Mouse (Mus musculus) embryonic facial prominence, embryonic 13.5 days (tissue): ENCODE results near the gene Rprd1b. TPM values are rescaled to one million over a fixed set of nuclear protein-coding genes. Genes with fewer than 3 reads are reported as not detected.

Experiments used
- ATAC-seq: fragments of 200-750 bp; cut with Nextera tagmentation; 2 replicates; pipeline ENCODE4 v1.8.0; 2017; ENCODE audit warnings: low read depth; ENCODE audit not compliant: insufficient number of reproducible peaks, insufficient read depth, low FRiP score, low TSS enrichment
- H3K27ac ChIP-seq: fragments of 300-500 bp; sonication (generic); 2 replicates; pipeline ENCODE4 v1.5.1; 2015; ENCODE audit warnings: moderate library complexity, mild to moderate bottlenecking, inconsistent platforms
- H3K27me3 ChIP-seq: fragments of 300-500 bp; sonication (generic); 2 replicates; pipeline ENCODE4 v1.6.1; 2015; ENCODE audit warnings: mild to moderate bottlenecking, inconsistent platforms
- H3K36me3 ChIP-seq: fragments of 300-500 bp; sonication (generic); 2 replicates; pipeline ENCODE4 v1.6.1; 2015; ENCODE audit warnings: mild to moderate bottlenecking, inconsistent platforms
- H3K4me1 ChIP-seq: fragments of 300-500 bp; sonication (generic); 2 replicates; pipeline ENCODE4 v1.6.1; 2015; ENCODE audit warnings: inconsistent platforms
- H3K4me2 ChIP-seq: fragments of 300-500 bp; sonication (generic); 2 replicates; pipeline ENCODE4 v1.6.1; 2015; ENCODE audit warnings: moderate library complexity, mild to moderate bottlenecking, inconsistent platforms
- H3K4me3 ChIP-seq: fragments of 300-500 bp; sonication (generic); 2 replicates; pipeline ENCODE4 v1.5.1; 2015; ENCODE audit warnings: mild to moderate bottlenecking, inconsistent platforms
- H3K9ac ChIP-seq: fragments of 300-500 bp; sonication (generic); 2 replicates; pipeline ENCODE4 v1.6.1; 2015; ENCODE audit warnings: mild to moderate bottlenecking, inconsistent platforms
- H3K9me3 ChIP-seq: fragments of 300-500 bp; sonication (generic); 2 replicates; pipeline ENCODE4 v1.6.1; 2016; ENCODE audit warnings: inconsistent platforms
- WGBS: fragments of 180-500 bp; shearing (Covaris S2); methylation state at CpG from one replicate; pipeline ENCODE4 v1.1.7; 2015; ENCODE audit warnings: mixed read lengths; 5-methylcytosine and 5-hydroxymethylcytosine counted together
- polyA plus RNA-seq: library from polyadenylated mRNA; unstranded; fragments of >200 nt; fragmentation: Nextera tagmentation; extraction: Ambion mirVana; gene quantifications from 2 replicates; pipeline ENCODE4 v1.2.1, GENCODE M21; 2015

Gene Rprd1b
- polyA plus RNA-seq, 1 experiment from 2014 or later: 50.4 TPM

DNA sequence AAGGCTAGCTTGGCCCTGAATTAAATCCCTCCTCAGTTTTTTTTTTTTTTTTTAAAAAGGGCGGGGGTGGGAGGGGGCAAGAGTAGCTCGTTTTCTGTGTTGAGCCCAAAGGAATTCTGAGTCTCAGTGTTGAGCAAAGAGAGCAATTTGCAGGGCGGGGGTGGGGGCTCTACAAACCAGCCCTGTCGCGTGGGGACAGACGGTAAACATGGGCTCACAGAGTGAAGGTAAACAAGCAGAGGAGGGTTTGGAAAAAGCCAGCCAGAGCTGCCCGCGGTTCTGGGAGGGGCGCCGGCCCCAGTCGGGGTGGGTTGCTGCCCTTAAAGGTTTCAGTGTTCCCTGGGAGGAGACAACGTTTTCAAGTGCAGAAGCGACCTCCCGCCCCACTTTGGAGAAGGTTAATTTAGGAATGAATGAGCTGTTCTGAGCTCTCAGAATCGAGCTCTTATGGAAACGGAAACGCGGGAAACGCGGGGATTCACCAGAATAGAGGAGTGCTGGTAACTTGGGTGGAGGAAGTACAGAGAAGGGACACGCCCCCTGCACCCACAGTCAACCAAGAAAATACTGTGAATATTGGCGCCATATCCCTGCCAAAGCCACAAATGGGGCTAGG, 125.5 kb downstream of the Rprd1b start:
- H3K27ac ChIP-seq: peak overlapping the region; percentile 80
- H3K27me3 ChIP-seq: no peaks in the 10 kb centered on the region
- ATAC-seq: peak; percentile 75
- H3K4me1 ChIP-seq: peaks cover 29% of the 10 kb centered on the region
- WGBS: under 1% methylated on average over 22 of the region's 22 CpGs
- H3K4me3 ChIP-seq: peak overlapping the region; percentile 44
- H3K4me2 ChIP-seq: peak overlapping the region; percentile 72
- no peaks in the 10 kb centered on the region for H3K36me3 ChIP-seq
- peak overlapping the region; percentile 62 for H3K9ac ChIP-seq
- no peaks in the 10 kb centered on the region for H3K9me3 ChIP-seq

DNA sequence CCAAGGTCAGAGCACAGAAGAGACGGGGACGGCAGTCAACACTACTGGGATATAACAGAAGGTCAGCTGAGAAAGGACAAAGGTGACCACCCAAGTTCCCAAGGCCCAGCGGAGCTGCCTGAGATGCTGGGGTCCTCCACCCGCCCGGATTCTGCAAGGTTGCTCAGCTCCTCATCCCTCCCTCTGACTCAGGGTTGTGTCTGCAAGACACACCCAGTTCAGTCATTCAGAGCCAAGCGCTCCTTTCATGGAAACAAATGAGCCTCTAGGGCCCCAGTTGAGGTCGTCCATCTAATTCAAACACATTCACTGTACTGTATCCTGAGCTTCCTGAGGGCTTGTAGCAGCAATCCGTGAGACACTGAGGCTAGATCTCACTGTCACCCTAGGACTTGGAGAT, 126.3 kb downstream of the Rprd1b start:
- Histone ChIP-seq H3K4me2 (no peak overlapping the region), H3K27ac (peak overlapping the region; percentile 80), H3K27me3 (no peaks in the 10 kb centered on the region), H3K9me3 (no peaks in the 10 kb centered on the region), H3K4me1 (peaks cover 29% of the 10 kb centered on the region), H3K4me3 (no peak overlapping the region), H3K36me3 (no peaks in the 10 kb centered on the region), H3K9ac (no peak overlapping the region)
- 60% methylated on average over 8 of the region's 8 CpGs for WGBS
- ATAC-seq: no peak

DNA sequence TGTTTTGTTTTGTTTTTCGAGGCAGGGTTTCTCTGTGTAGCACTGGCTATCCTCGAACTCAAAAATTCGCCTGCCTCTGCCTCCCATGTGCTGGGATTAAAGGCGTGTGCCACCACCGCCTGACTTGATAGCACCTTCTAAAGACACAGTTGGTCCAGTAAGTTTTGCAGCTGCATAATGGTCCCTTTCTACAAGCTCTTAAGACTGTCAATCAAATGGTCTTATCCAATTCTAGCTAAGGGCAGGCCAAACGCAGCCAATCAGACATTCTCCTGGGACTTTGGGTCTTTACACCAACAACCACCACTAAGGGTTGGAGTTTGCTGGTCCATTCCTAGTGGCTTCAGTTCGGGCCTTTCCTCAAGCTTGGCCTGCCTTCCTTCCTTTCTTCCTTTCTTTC, 126.8 kb downstream of the Rprd1b start:
- no peak overlapping the region for H3K4me3 ChIP-seq
- no peak overlapping the region for H3K9ac ChIP-seq
- no peak for ATAC-seq
- WGBS: 86% methylated on average over 7 of the region's 7 CpGs
- H3K27ac ChIP-seq: no peak overlapping the region
- no peaks in the 10 kb centered on the region for H3K36me3 ChIP-seq
- no peaks in the 10 kb centered on the region for H3K27me3 ChIP-seq
- peaks cover 33% of the 10 kb centered on the region for H3K4me1 ChIP-seq
- H3K4me2 ChIP-seq: no peak overlapping the region
- no peaks in the 10 kb centered on the region for H3K9me3 ChIP-seq

DNA sequence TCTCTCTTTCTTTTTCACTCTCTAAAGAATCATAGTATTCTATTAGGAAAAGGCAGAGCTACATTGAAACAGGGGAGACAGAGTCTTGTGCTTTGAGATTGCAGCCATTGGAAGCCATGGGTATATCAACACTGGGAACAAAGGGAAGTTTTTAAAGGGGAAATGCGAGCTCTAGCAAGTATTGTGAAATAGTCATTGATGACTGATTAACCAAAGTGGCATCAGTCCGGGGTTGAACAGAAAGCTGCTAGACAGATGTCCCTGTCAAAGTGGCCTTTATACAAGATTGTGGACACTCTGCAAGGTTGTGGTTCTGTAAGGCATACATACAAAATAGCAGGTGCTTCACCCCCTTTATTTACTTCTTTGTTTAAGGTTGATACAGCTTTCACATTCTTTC, 127.3 kb downstream of the Rprd1b start:
- Histone ChIP-seq H3K4me1 (peaks cover 33% of the 10 kb centered on the region), H3K9ac (no peak overlapping the region), H3K4me2 (no peak overlapping the region), H3K36me3 (no peaks in the 10 kb centered on the region), H3K27me3 (no peaks in the 10 kb centered on the region), H3K9me3 (no peaks in the 10 kb centered on the region), H3K4me3 (no peak overlapping the region), H3K27ac (no peak overlapping the region)
- 67% methylated on average over 2 of the region's 2 CpGs for WGBS
- ATAC-seq: no peak

DNA sequence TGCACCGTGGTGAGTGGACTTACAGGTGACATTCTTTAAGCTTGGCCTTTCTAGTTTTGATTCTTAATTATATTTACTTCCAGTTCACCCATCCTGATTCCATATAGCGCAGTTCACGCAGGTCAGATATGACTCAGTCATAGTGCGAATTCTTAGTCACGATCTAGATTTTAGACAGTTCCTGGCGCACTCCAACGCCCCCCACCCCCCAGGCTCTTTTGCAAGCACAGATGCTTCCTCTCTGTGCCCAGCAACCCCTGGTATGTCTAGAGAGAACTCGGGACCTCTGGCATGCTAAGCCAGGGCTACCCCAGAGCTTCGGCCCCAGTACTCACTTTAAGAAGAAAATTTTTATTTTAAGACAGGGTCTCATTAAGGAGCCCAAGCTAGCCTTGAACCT, 128.2 kb downstream of the Rprd1b start:
- Histone ChIP-seq H3K4me2 (no peak overlapping the region), H3K36me3 (no peaks in the 10 kb centered on the region), H3K9me3 (no peaks in the 10 kb centered on the region), H3K4me3 (no peak overlapping the region), H3K4me1 (peaks cover 33% of the 10 kb centered on the region), H3K27ac (no peak overlapping the region), H3K27me3 (no peaks in the 10 kb centered on the region), H3K9ac (no peak overlapping the region)
- 87% methylated on average over 9 of the region's 9 CpGs for WGBS
- ATAC-seq: no peak

DNA sequence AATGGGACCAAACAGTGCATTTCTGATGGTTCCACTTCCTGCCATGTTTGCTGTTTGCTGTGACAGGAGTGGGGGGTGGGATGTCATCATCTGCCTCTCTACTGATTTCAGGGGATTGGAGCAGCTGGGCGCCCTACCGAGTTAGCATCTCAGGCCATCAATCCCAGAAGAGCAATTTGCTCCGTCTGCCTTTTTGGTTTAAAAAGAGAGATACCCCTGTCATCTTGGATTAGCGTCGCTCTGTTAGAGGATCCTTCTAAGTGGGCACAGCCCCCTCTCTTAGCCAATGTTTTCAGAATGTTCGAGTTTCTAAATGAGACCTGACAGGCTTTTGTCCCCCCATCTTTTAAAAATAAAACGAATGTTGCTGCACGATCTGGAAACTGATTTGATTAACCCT, 129.4 kb downstream of the Rprd1b start:
- H3K9ac ChIP-seq: no peak overlapping the region
- H3K27ac ChIP-seq: no peak overlapping the region
- H3K36me3 ChIP-seq: no peaks in the 10 kb centered on the region
- no peak overlapping the region for H3K4me2 ChIP-seq
- no peak overlapping the region for H3K4me3 ChIP-seq
- no peak for ATAC-seq
- no peaks in the 10 kb centered on the region for H3K9me3 ChIP-seq
- WGBS: 57% methylated on average over 8 of the region's 8 CpGs
- H3K4me1 ChIP-seq: peaks cover 25% of the 10 kb centered on the region
- H3K27me3 ChIP-seq: no peaks in the 10 kb centered on the region

DNA sequence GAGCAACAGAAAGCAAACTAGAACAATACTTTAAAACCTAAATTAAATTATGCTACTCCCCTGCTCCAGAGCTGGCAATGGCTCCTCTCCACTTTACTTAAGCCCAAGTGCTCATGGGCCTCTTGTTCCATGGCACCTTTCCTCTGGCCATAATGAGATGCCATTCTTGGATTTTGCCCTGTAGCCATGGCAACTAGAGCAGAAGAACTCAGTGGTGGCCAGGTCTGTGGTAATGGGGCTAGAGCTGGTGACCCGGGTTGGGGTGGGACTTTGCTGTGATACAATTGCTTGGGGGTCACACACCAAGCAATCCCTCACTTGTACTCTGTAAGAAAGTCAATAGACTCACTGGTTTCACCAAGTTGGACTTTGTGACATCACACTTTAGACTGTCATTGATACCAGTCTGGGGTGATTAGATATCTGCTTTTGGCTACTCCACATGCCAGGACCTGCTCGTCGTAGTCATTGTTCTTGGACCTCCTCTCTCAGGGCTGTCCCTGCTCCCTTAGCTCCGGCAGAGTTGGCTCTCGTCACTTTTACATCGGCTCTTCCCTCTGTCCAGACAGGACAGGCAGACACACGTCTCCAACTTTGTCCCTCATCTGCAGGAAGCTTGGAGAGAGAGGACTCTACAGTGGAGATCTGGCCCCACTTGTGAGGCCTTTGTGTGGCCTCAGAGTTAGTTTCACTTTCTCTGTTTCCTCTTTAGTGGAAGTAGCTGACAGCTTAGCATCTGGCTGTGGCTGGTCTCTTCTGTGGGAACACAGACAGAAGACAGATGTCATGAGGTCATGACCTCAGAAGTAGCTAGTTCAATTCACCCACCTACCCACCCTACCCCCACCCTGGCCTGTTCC, 131.3 kb downstream of the Rprd1b start:
- Histone ChIP-seq H3K4me2 (no peak overlapping the region), H3K9ac (no peak overlapping the region), H3K36me3 (no peaks in the 10 kb centered on the region), H3K27ac (no peak overlapping the region), H3K4me1 (peaks cover 7% of the 10 kb centered on the region; the same call in 1 of the 2 replicates), H3K4me3 (no peak overlapping the region), H3K9me3 (no peaks in the 10 kb centered on the region), H3K27me3 (no peaks in the 10 kb centered on the region)
- 58% methylated on average over 7 of the region's 7 CpGs for WGBS
- no peak for ATAC-seq

DNA sequence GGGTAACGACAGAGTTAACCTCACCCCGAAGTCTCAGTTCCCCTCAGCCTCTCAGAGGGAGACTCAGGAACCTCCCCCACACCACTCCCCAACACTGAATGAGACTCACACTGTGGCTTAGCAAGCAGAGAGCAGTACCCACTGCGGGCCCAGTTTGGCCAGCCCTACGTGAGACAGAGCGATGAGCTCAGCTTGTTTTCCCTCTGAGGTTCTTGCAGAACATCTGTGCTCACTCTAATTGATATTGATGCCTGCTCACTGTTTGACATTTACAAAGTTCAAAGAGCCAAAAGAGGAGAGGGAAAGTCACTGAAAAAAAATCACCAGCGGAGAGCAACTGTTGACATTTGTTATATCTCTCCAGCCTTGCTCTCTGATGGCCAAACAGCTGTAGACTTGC, 133.5 kb downstream of the Rprd1b start:
- H3K4me1 ChIP-seq: 0 out of 2 replicates have a peak, but pooled peaks cover 4% of the 10 kb centered on the region
- H3K9ac ChIP-seq: no peak overlapping the region
- H3K27ac ChIP-seq: no peak overlapping the region
- no peak overlapping the region for H3K4me3 ChIP-seq
- ATAC-seq: no peak
- H3K9me3 ChIP-seq: no peaks in the 10 kb centered on the region
- H3K27me3 ChIP-seq: no peaks in the 10 kb centered on the region
- WGBS: 81% methylated on average over 6 of the region's 6 CpGs
- H3K4me2 ChIP-seq: no peak overlapping the region
- no peaks in the 10 kb centered on the region for H3K36me3 ChIP-seq

DNA sequence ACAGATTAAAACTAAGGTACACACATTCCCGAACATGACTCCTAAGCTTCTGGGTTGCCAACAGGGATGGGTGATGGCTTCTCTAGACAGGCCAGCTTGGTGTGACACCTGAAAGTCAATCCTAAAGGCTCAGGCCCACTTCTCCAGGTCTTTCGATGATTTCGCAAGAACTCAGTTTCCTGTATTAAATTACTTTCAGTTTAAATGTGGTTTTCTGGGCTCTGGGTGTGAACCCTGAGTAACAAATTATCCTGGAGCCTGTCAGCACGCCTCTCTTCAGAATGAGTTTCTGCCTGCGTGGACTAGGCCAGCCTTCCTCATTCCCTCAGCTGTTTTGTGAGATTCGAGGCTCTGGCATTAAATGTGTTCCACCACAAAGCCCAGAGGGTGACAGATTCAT, 134.7 kb downstream of the Rprd1b start:
- no peaks in the 10 kb centered on the region for H3K36me3 ChIP-seq
- WGBS: 62% methylated on average over 6 of the region's 6 CpGs
- H3K4me3 ChIP-seq: no peak overlapping the region
- no peak overlapping the region for H3K27ac ChIP-seq
- H3K4me1 ChIP-seq: peaks cover 10% of the 10 kb centered on the region
- H3K9me3 ChIP-seq: no peaks in the 10 kb centered on the region
- no peak for ATAC-seq
- no peak overlapping the region for H3K4me2 ChIP-seq
- no peaks in the 10 kb centered on the region for H3K27me3 ChIP-seq
- H3K9ac ChIP-seq: no peak overlapping the region

DNA sequence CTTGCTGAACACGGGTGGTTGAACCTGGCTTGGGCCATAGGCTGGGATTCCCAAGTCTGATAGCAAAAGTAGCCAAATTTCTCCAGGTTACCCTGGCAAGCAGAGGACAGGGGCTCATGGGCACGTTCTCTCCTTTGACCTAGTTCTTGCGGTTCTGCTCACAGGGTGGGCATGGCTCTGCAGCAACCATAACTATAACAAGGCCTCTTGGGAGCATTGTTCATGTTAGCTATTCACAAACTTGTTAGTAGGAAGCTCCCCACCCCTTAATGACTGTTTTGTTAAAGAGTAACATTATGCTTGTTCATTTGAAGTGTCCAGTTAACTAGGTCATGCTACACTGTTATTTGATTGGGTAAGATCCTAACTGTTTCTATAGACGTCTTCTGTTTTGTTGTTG, 137.5 kb downstream of the Rprd1b start:
- Histone ChIP-seq H3K9ac (no peak overlapping the region), H3K4me1 (peaks cover 8% of the 10 kb centered on the region), H3K36me3 (no peaks in the 10 kb centered on the region), H3K4me3 (no peak overlapping the region), H3K27me3 (no peaks in the 10 kb centered on the region), H3K27ac (no peak overlapping the region), H3K9me3 (no peaks in the 10 kb centered on the region), H3K4me2 (no peak overlapping the region)
- no peak for ATAC-seq
- 81% methylated on average over 4 of the region's 4 CpGs for WGBS

DNA sequence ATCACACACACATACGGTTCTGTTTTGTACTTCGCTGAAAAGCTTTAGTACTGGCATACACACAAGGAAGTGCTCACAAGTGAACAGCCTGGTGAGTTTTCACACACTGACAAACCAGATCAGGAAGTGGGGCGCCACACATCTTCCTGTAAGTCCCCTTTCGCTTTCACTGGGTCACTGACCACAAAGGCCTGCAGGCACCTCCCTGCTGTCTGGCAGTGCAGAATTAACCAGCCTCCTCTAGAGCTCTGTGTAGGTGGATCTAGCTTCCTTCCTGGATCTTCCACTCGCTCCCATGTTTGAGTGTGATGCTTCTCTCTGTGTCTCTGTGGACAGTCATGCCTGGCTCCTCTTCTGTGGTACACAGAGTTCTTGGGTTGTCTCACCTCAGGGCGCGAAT, 138.3 kb downstream of the Rprd1b start:
- Histone ChIP-seq H3K27me3 (no peaks in the 10 kb centered on the region), H3K36me3 (no peaks in the 10 kb centered on the region), H3K4me1 (peaks cover 8% of the 10 kb centered on the region), H3K4me3 (no peak overlapping the region), H3K9me3 (no peaks in the 10 kb centered on the region), H3K4me2 (no peak overlapping the region), H3K27ac (no peak overlapping the region), H3K9ac (no peak overlapping the region)
- 71% methylated on average over 7 of the region's 7 CpGs for WGBS
- no peak for ATAC-seq
